Mouse (Mus musculus): Measurements from ENCODE around the gene Eps8. TPM values are rescaled to one million over a fixed set of nuclear protein-coding genes. Genes with fewer than 3 reads are reported as not detected.
"Not testable (repeated sequence)": the region's sequence is repeated elsewhere in the genome, so short reads cannot be mapped to it uniquely, and the experiment has no call there.

The Eps8 gene
- polyA plus RNA-seq, 3 experiments from 2014 or later: 0.39 to 1.3 TPM; not detected in 1

- no peak for ATAC-seq
Observed at GRCm38 (mm10) chr6:137509341-137510045, 145.2 kb downstream of the Eps8 start.

DNA sequence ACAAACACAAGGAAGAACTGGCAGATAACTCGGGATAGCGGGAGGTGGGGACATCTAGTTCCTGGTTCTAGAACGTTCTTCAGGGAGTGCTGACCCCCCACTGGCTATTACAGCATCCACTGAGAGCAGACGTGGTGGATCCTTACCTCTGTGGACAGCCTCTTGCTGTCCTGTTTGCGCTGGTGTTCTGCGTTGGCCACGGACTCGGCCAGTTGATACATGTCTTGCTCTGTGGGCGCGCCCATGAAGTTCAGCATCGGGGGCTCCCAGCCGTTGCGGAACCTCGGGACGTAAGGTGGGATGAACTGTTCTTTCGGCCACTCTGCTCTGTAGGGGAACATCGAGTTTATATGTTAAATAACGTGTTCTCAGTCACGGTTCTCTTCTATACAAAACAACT, 145.7 kb downstream of the Eps8 start:
- no peak for ATAC-seq

DNA sequence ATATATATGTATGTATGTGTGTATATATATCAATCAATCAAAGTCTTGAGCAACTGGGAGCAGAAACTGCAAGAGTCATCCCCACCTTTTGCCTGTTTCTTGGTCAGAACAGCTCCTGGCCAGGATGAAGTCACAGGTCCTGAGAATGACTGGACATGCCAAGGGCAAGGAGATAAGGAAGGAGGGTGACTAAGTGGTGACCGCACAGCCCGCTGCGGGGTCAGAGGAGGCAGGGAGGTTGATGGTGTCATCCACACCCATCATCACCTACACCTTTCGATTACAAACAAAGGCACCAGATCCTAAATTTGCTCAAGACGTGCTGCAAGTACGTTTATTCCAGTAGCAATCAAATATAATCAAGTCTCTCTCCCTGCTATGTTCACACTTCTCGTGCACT, 148.1 kb downstream of the Eps8 start:
- ATAC-seq: no peak

GRCm38 (mm10) chr6:137505555-137506227, 149.0 kb downstream of the Eps8 start:
- no peak for ATAC-seq

DNA sequence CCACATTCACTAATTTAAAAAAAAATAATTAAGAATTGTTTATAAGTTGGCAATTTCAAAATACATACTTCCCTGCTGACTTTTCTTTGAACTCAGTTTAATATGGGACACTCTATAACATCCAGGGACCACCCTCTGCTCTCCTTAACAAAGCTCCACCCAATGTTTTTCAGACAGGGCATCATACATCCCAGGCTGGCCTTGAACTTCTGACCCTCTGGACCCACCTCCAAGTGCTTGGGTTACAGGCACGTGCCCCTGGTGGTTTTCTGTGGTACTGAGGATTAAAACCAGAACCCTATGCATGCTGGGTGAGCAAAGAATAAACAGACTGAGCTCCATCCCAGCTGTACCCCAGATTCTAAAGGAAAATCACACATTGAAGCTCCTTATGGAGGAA, 150.6 kb downstream of the Eps8 start:
- no peak for ATAC-seq

DNA sequence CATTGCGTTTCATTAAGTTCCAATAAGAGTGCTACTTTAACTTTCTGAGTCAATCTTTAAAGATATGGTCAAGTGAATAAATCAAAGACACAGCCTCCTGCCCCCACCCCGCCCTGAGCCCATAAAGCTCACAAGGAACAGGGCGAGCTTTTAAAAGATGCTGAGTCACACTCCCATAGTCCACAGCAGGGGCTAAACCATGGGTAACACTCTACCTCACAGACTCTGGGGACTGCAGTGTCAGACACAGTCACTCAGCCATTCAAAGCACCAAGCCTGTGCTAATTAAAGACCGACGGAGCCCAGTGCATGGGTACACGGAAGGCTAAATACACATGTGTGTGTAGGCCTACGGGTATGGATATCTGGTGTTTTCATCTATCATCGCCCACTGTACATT, 151.2 kb downstream of the Eps8 start:
- ATAC-seq: no peak

- no peak for ATAC-seq
Observed at GRCm38 (mm10) chr6:137503009-137503408, 151.7 kb downstream of the Eps8 start.

DNA sequence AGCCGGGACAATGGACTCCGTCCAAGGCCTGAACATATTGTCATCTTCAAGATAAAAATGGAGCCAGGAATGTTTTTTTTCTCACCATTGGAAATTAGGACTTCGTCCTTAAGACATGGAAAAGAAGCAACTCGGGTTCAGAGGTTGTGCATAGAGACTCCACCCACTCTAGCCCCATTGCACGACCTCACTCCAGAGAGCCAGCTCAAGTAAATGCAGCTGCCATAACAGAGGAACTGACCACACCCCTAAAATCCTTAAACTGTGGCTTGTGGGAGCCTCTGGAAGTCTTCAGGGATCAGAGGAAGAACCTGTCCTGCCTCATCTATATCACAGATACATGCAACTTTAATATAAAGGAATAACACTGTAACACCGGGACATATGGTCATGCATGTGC, 155.9 kb downstream of the Eps8 start:
- no peak for ATAC-seq

- no peak for ATAC-seq
Observed at GRCm38 (mm10) chr6:137497208-137497835, 157.4 kb downstream of the Eps8 start.

GRCm38 (mm10) chr6:137496562-137496961, 158.1 kb downstream of the Eps8 start:
- no peak for ATAC-seq

- ATAC-seq: no peak
Observed at GRCm38 (mm10) chr6:137495233-137495632, 159.4 kb downstream of the Eps8 start.

DNA sequence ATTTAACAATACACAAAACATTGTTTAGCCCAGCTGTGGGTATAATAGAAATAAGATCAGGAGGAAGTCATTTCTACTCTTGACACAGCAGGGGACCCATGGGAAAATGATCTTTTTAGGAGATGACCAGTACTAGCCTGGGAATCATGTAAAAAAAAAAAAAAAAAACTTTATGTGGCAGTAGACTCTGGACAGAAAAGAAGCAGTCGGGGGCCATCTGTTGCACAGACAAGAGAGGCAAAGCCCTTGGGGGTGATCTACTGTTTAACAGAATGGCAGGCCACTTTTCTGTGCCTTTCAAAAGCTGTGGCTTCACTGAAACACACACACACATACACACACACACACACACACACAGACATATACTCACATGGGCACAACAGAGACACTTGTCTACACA, 159.9 kb downstream of the Eps8 start:
- no peak for ATAC-seq

- ATAC-seq: no peak
Observed at GRCm38 (mm10) chr6:137494136-137494475, 160.6 kb downstream of the Eps8 start.

DNA sequence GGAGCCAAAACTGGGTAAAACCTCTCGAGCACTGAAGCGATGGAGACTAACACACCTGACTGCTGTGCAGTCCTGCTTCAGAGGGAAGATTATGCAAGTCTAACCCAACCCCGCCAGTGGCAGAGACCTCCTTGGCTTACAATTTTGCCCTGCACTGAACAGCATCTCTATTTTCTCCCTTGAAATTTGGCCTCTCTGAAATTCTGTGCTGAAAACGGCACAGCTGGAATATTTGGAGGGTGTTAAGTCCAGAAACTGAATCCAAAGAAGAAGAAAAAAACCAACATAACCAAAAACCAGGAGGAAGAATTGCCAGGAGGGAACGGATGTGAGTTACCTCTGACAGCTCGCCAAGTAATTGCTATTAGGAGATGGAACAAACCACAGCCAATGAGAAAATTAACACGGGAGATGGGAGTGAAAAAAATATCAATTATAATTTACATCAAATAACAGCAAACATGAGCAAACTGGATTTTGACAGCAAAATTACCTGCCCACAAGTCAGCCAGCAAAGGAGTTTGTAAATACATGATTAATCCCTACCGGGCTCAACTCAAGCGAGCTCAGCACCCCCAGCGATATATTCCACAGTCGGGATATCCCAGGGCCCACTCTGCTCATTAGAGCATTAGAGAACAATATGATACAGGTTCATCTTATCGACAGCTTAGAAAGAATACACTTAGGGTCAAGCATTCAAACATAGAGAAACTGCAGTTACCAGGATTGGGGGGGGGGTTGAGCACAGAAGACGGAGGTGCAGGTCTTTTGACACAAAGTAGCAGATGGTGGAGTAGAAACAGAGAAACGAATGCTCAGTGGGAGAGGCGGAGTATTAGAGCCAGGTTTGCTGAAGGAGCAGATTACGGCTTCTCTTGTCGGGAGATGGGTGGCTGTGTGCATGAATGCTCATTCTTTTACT, 161.2 kb downstream of the Eps8 start:
- no peak for ATAC-seq

GRCm38 (mm10) chr6:137492582-137492981, 162.1 kb downstream of the Eps8 start:
- ATAC-seq: no peak

DNA sequence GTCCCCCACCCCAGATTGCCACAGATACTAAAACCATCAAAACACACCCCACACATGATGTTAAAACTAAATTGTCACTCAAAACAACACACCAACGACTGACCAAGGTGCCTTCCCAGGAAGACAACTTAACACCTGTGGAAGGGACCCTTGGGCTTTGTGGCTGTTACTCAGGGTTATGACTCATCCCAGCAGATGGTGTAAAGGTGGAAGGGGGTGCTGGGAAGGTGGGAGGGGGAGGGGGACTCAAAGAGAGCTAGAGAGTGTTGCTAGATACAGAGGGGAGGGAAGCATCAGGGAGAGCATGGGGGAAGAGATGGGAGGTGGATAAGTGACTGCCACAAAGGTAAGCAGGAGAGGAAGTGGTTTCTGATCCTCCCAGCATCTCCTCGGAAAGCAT, 163.0 kb downstream of the Eps8 start:
- no peak for ATAC-seq

GRCm38 (mm10) chr6:137490115-137490514, 164.6 kb downstream of the Eps8 start:
- no peak for ATAC-seq

DNA sequence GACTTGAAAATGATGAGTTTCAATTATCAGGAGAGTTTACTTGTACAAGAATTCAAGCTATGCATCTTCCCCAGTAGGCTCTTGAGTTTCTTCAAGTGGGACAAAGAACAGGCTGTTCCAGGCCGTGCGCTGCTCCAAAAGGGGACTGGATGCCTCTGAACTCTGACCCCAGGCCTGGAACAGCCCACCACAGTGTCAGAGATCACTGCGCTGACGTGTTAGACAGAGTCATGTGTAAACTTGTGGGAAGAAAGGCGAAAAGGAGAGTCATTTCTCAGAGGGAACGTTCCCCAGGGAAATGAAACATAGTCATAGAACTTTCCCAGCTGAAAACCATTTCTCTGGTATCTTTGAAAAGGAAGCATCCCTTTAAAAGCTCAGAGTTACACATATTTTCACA, 167.2 kb downstream of the Eps8 start:
- no peak for ATAC-seq

DNA sequence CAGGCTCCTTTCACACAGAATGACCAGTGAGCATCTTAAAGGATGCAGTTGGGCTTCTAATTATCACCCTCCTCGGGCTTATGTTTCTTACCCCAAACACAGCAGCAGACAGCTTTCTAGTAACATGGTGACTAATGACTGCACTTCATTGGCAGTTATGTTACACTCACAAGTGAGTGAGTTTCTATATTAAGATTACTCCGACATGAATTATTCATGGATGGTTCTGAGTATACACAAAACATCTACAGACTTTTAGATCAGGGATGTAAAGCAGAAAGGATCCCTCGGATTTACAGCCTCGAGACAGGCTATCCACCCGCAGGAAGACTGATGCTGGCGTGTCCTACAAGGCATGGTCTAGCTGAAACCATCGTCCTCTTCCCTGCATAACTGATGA, 171.8 kb downstream of the Eps8 start:
- ATAC-seq: no peak

GRCm38 (mm10) chr6:137475695-137476094, 179.0 kb downstream of the Eps8 start:
- not testable (repeated sequence) for ATAC-seq

DNA sequence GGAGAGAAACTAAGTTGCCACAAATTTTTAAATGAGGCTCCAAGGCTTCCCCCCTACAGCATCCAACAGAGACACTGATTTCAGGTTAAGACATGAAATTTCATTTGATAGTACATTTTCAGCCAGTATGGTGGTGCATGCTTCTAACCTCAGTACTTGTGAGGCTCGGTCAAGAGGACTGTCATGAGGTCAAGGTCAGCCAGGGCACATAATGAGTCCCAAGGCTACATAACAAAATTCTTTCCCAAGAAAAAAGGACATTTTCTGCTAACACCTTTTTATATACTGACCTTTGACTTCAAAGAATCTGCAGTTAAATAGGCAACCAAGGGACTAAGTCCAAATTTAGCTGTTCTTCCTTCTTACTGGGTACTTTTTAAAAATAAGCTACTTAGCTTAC, 181.2 kb downstream of the Eps8 start:
- ATAC-seq: no peak

DNA sequence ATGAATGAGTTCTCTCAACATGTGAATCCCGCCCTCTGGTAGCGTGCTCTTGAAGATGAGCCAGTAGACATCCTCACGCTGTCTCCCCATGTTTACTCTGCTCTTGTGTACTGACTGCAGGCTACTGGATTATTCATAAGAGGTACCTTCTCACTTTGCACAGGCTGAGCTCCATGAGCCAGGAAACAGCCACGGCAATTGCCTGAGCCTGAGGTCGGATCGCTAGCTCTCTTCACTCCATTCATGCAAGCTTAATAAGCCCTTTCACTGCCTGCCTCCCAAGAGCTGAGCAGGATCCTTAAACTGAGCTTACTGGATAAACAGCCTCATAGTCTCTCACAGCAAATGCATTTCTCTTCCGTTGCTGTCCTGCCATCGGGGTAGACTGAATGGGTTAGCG, 182.5 kb downstream of the Eps8 start:
- ATAC-seq: no peak
